Mouse (Mus musculus) gastrocnemius, adult 2 months (tissue): ENCODE results near the gene Slc25a14. TPM values are rescaled to one million over a fixed set of nuclear protein-coding genes. Genes with fewer than 3 reads are reported as not detected.
A peak's percentile ranks its signal among the peaks of the same experiment; 100 is the strongest.

ENCODE experiments used
- DNase-seq: peaks from one replicate; pipeline ENCODE4 v3.0.0; 2022
- H3K27ac ChIP-seq: fragments of 200-600 bp; 2 replicates; pipeline ENCODE4 v1.8.1; 2022; ENCODE audit warnings: mild to moderate bottlenecking
- H3K4me3 ChIP-seq: fragments of 200-600 bp; 2 replicates; pipeline ENCODE4 v1.8.1; 2022; ENCODE audit warnings: mild to moderate bottlenecking, moderate library complexity
- CTCF ChIP-seq: fragments of 200-600 bp; IDR thresholded peaks from 2 replicates; pipeline ENCODE4 v1.8.1; 2022; ENCODE audit warnings: antibody characterized with exemption, mild to moderate bottlenecking, moderate library complexity
- intact Hi-C: fragments of 180-260 bp; cut with DNase I; formaldehyde crosslinking; loops from one replicate; pipeline ENCODE4 v1.15.1; 2025
- microRNA-seq: library from miRNA; unstranded; fragments of <30 nt; microRNA quantifications from one replicate; pipeline ENCODE4 v1.2.0, GENCODE M21; 2021
- total RNA-seq, 2 experiments: library from RNA; stranded (reverse); gene quantifications; 2 replicates each; pipeline ENCODE4 v1.2.3; 2021

The Slc25a14 gene
- total RNA-seq, 2 experiments from 2014 or later: 1.5 to 1.6 TPM

GRCm38 (mm10) chrX:48671714-48672113 lies 48.5 kb downstream of the Slc25a14 start:
- intact Hi-C loops: no loop called here

GRCm38 (mm10) chrX:48674171-48674570 lies 51.0 kb downstream of the Slc25a14 start, which contains the start of gene Gpr119:
Gpr119 (minus strand) TSS chrX:48674478.
- TF ChIP-seq CTCF: no peak
- no peak within 1 kb of the TSS for H3K4me3 ChIP-seq
- intact Hi-C loops: no loop called here
- no peak within 1 kb of the TSS for H3K27ac ChIP-seq
- DNase-seq: no peak

More at GRCm38 (mm10) chrX:48671714-48672113, 48.5 kb downstream of the Slc25a14 start:
- TF ChIP-seq CTCF: no peak
- Histone ChIP-seq H3K4me3 (no peak overlapping the region), H3K27ac (no peak overlapping the region)
- DNase-seq: no peak

GRCm38 (mm10) chrX:48683451-48683850 lies 60.2 kb downstream of the Slc25a14 start:
- TF ChIP-seq CTCF: peak; percentile 73
- H3K27ac ChIP-seq: no peak overlapping the region
- peak; percentile 28 for DNase-seq
- no peak overlapping the region for H3K4me3 ChIP-seq
- intact Hi-C loops: loop anchor here (10.0 kb wide), 1 partner anchor 621 kb away; no protein-coding TSS in a partner anchor

- no peak for DNase-seq
- intact Hi-C loops: loop anchor here (10.0 kb wide), 1 partner anchor 621 kb away; no protein-coding TSS in a partner anchor
- TF ChIP-seq CTCF: no peak
- H3K4me3 ChIP-seq: no peak overlapping the region
- H3K27ac ChIP-seq: no peak overlapping the region
Measured at GRCm38 (mm10) chrX:48683857-48684256, 60.6 kb downstream of the Slc25a14 start.

- intact Hi-C loops: no loop called here
Measured at GRCm38 (mm10) chrX:48694460-48694859, 71.2 kb downstream of the Slc25a14 start.

GRCm38 (mm10) chrX:48694864-48695371 lies 71.7 kb downstream of the Slc25a14 start, which contains the start of gene Rbmx2:
Rbmx2 (plus strand) TSS chrX:48695004.
- H3K4me3 ChIP-seq: peak within 1 kb of the TSS; percentile 81
- intact Hi-C loops: no loop called here
- peak; percentile 91 for DNase-seq
- no peak for TF ChIP-seq CTCF
- peak within 1 kb of the TSS; percentile 59 for H3K27ac ChIP-seq

More at GRCm38 (mm10) chrX:48694460-48694859, 71.2 kb downstream of the Slc25a14 start:
- TF ChIP-seq CTCF: no peak
- Histone ChIP-seq H3K4me3 (peak overlapping the region; percentile 81), H3K27ac (peak overlapping the region; percentile 59; the same call in 1 of the 2 replicates)
- no peak for DNase-seq

GRCm38 (mm10) chrX:48709701-48710100 lies 86.5 kb downstream of the Slc25a14 start:
- Histone ChIP-seq H3K27ac (no peak overlapping the region), H3K4me3 (no peak overlapping the region)
- DNase-seq: no peak
- TF ChIP-seq CTCF: no peak
- intact Hi-C loops: no loop called here

Small RNA genes lying within 50 kb of the gene (microRNA-seq; reads per million reads assigned to microRNA genes)
- not detected for gene Gm27828

Other genes with a start within 250 kb of the Slc25a14 start
- 1 to 10 TPM; 1.6 to 2.1 TPM for gene Elf4, start 160.3 kb upstream of the Slc25a14 start, total RNA-seq
- gene Aifm1, start 109.8 kb upstream of the Slc25a14 start, total RNA-seq: 10 to 100 TPM; 37.3 to 50.0 TPM
- gene Rab33a, start 104.1 kb upstream of the Slc25a14 start, total RNA-seq: under 1 TPM in 1 of 2 experiments, not detected in 1; 0.20 TPM
- gene Zfp280c, start 28.9 kb upstream of the Slc25a14 start, total RNA-seq: 1 to 10 TPM; 4.9 to 5.0 TPM
- under 1 TPM in 1 of 2 experiments, not detected in 1; 0.08 TPM for gene Gpr119, start 51.1 kb downstream of the Slc25a14 start, total RNA-seq
- gene Rbmx2, start 71.6 kb downstream of the Slc25a14 start, total RNA-seq: 1 to 10 TPM; 1.4 to 1.6 TPM